Mouse (Mus musculus) forebrain, postnatal 0 days (tissue): ENCODE data around the gene Olfm1. TPM values are rescaled to one million over a fixed set of nuclear protein-coding genes. Genes with fewer than 3 reads are reported as not detected.

Experiments
- ATAC-seq: fragments of 200-750 bp; cut with Nextera tagmentation; 2 replicates; pipeline ENCODE4 v1.8.0; 2017; ENCODE audit warnings: mild to moderate bottlenecking, moderate library complexity
- DNase-seq: peaks from one replicate; pipeline ENCODE4 v3.0.0-alpha.2; 2015
- H3K27ac ChIP-seq: fragments of 300-500 bp; sonication (generic); 2 replicates; pipeline ENCODE4 v1.5.1; 2014; ENCODE audit warnings: low read depth, mild to moderate bottlenecking, antibody characterized with exemption, low read length, moderate library complexity, mixed read lengths
- H3K27me3 ChIP-seq: fragments of 300-500 bp; sonication (generic); 2 replicates; pipeline ENCODE4 v1.6.1; 2014; ENCODE audit warnings: mild to moderate bottlenecking, low read length, mixed read lengths; ENCODE audit not compliant: insufficient read depth
- H3K36me3 ChIP-seq: fragments of 300-500 bp; sonication (generic); 2 replicates; pipeline ENCODE4 v1.6.1; 2014; ENCODE audit warnings: mild to moderate bottlenecking, moderate library complexity; ENCODE audit not compliant: insufficient read depth
- H3K4me1 ChIP-seq: fragments of 300-500 bp; sonication (generic); 2 replicates; pipeline ENCODE4 v1.6.1; 2014; ENCODE audit warnings: antibody characterized with exemption; ENCODE audit not compliant: insufficient read depth
- H3K4me2 ChIP-seq: fragments of 300-500 bp; sonication (generic); 2 replicates; pipeline ENCODE4 v1.6.1; 2014; ENCODE audit warnings: low read depth, mild to moderate bottlenecking, moderate library complexity
- H3K4me3 ChIP-seq: fragments of 300-500 bp; sonication (generic); 2 replicates; pipeline ENCODE4 v1.5.1; 2014; ENCODE audit warnings: low read depth, low read length, mixed read lengths
- H3K9ac ChIP-seq: fragments of 300-500 bp; sonication (generic); 2 replicates; pipeline ENCODE4 v1.6.1; 2014; ENCODE audit warnings: mild to moderate bottlenecking
- H3K9me3 ChIP-seq: fragments of 300-500 bp; sonication (generic); 2 replicates; pipeline ENCODE4 v1.6.1; 2016; ENCODE audit warnings: low read length
- CTCF ChIP-seq: sonication (generic); IDR thresholded peaks from 2 replicates; pipeline ENCODE4 v1.5.1; 2016; ENCODE audit warnings: antibody characterized with exemption, control low read depth, low read depth
- WGBS: fragments of 180-500 bp; shearing (Covaris S2); extraction: QIAGEN DNeasy Blood & Tissue Kit; methylation state at CpG from one replicate; pipeline ENCODE4 v1.1.7; 2014; 5-methylcytosine and 5-hydroxymethylcytosine counted together
- polyA plus RNA-seq: library from polyadenylated mRNA; unstranded; fragments of >200 nt; fragmentation: Nextera tagmentation; extraction: Ambion mirVana; gene quantifications from 2 replicates; pipeline ENCODE4 v1.2.1, GENCODE M21; 2015
- total RNA-seq: library from RNA; depleted of rRNA; stranded (reverse); fragments of >200 nt; gene quantifications from 2 replicates; pipeline ENCODE4 v1.2.3, GENCODE M21; 2014

Gene Olfm1
- total and polyA plus RNA-seq, 2 experiments from 2014 or later, result 344 to 444 TPM

DNA sequence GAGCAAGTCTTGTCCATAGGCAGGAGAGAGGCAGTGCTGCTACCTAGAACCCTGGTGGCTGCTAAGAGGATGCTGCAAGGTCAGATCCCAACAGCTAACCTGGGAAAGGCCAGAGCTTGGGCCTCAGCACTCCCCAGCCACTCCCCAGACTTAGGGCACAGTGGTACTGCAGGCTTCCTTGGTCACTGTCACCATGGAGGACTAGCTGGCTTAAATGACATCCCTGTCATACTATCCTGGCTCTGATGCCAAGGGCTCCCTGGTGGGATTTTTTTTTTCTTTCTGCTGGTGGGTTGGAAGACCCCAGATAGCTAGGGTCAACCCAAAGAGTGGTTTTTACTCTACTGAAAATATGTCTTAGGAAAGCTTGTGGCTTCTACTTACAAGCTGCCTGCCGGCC lies 25.0 kb downstream of the Olfm1 start:
- Histone ChIP-seq H3K9ac (no peak overlapping the region), H3K27me3 (no peaks in the 10 kb centered on the region), H3K9me3 (no peaks in the 10 kb centered on the region), H3K4me3 (no peak overlapping the region), H3K4me1 (no peaks in the 10 kb centered on the region), H3K27ac (no peak overlapping the region), H3K36me3 (peaks cover 63% of the 10 kb centered on the region), H3K4me2 (no peak overlapping the region)
- TF ChIP-seq CTCF, result no peak
- DNase-seq (no peak), ATAC-seq (no peak)
- WGBS, result 92% methylated on average over 1 of the region's 1 CpGs

DNA sequence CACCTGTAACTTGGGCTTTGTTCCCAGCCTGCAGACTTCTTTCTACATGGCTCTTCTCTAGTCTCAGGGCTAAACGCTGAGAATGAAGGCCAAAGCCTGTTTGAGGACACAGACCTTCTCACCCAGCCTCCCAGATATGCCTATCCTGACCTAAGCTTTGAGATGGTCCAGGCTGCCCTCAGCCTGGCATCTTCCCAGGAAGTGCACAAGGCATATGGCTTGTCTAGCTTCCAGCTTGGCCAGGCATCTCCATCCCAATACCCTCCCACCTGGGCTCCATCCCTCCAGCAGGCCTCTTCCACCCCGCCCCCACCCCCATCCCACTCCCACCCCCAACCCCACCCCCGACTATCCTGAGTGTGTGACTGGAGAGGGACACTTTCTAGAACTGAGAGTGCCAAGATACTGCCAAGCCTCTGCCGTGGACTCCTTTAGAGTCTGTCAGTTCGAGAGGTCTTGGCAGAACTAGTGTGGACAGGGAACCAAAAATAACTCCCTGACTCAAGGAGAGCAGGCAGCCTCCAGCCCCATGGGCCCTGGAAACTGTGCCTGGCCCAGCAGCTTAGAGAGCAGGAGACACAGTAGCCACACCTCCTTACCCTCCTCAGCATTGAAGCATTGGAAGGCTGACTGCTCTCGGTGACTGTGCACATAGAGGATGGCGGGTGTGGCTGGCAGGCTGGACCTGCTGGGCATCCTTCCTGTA lies 26.0 kb downstream of the Olfm1 start:
- Histone ChIP-seq H3K36me3 (peaks cover 61% of the 10 kb centered on the region), H3K4me2 (no peak overlapping the region), H3K27me3 (no peaks in the 10 kb centered on the region), H3K9ac (no peak overlapping the region), H3K9me3 (no peaks in the 10 kb centered on the region), H3K4me3 (no peak overlapping the region), H3K27ac (no peak overlapping the region), H3K4me1 (no peaks in the 10 kb centered on the region)
- TF ChIP-seq CTCF, result no peak
- DNase-seq, result no peak
- 63% methylated on average over 7 of the region's 7 CpGs for WGBS
- no peak for ATAC-seq

DNA sequence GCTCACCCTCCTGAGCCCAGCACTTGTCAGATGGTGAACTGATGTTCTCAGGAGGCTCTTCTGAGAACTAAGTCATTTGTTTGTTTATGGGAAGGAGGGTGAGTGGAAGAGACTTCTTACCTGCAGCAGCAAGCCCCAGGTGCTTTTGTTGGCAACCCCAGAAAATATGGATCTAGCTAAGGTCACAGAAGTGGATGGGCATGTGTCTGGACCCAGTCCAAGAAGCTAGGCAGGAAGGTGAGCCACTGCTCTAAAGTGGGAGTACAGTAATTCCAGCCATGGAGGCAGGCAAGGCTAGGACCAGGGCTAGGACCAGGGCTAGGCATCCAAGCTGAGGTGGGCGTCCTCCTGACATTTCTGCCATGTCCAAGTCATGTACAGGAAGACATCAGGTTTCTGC lies 26.8 kb downstream of the Olfm1 start:
- TF ChIP-seq CTCF, result no peak
- Histone ChIP-seq H3K27ac (no peak overlapping the region), H3K27me3 (no peaks in the 10 kb centered on the region), H3K9me3 (no peaks in the 10 kb centered on the region), H3K4me3 (no peak overlapping the region), H3K36me3 (peaks cover 58% of the 10 kb centered on the region), H3K4me2 (no peak overlapping the region), H3K4me1 (no peaks in the 10 kb centered on the region), H3K9ac (no peak overlapping the region)
- ATAC-seq (no peak), DNase-seq (no peak)
- 84% methylated on average over 1 of the region's 1 CpGs for WGBS

DNA sequence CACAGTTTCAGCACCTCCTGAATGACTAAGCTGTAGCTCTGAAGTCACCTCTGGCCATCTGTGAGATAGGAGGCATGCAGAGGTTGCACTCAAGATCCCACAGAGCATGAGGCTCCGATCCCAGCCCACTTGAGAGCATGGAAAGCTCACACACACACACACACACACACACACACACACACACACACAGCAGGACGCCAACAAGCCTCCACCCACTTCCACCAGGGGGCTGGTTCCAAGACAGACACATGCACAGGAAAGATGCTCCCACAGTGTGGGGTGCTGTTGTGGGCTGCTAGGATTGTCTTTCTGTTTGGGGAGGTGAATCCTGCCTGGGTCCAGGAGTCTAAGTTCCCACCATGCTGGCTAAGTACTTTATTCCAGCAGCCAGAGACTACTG lies 29.0 kb downstream of the Olfm1 start:
- H3K27me3 ChIP-seq, result no peaks in the 10 kb centered on the region
- H3K4me3 ChIP-seq, result no peak overlapping the region
- H3K9ac ChIP-seq, result no peak overlapping the region
- no peak overlapping the region for H3K4me2 ChIP-seq
- ATAC-seq, result no peak
- H3K4me1 ChIP-seq, result no peaks in the 10 kb centered on the region
- peaks cover 36% of the 10 kb centered on the region for H3K36me3 ChIP-seq
- no peaks in the 10 kb centered on the region for H3K9me3 ChIP-seq
- WGBS, result 75% methylated on average over 2 of the region's 2 CpGs
- H3K27ac ChIP-seq, result no peak overlapping the region
- TF ChIP-seq CTCF, result peak; percentile 15; the same call in 1 of the 2 replicates
- DNase-seq, result no peak

DNA sequence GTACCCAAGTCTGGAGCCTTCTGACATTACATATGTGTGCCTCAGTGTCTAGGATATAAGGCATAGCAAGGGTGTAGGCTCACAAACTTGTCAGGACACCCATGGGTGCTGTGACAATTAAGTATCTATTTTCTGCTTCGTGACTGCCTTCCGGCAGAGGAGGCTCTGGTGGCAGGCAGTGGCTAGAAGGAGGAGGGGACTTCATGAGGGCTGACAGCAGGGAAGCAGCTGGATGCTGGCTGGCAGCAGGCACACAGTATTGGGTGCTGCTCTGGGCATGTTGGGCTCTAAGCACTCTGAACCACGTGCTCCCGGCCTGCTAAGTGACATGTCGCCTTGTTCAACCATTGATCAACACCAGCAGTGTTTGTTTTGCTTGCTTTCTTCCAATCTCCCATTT lies 32.0 kb downstream of the Olfm1 start:
- H3K27me3 ChIP-seq, result no peaks in the 10 kb centered on the region
- no peak overlapping the region for H3K4me3 ChIP-seq
- H3K9ac ChIP-seq, result no peak overlapping the region
- no peaks in the 10 kb centered on the region for H3K9me3 ChIP-seq
- ATAC-seq, result peak; percentile 49; the same call in 1 of the 2 replicates
- TF ChIP-seq CTCF, result no peak
- no peak overlapping the region for H3K27ac ChIP-seq
- 64% methylated on average over 5 of the region's 5 CpGs for whole genome bisulfite sequencing
- H3K4me1 ChIP-seq, result peaks cover 8% of the 10 kb centered on the region; the same call in 1 of the 2 replicates
- peaks cover 23% of the 10 kb centered on the region for H3K36me3 ChIP-seq
- no peak overlapping the region for H3K4me2 ChIP-seq
- no peak for DNase-seq

DNA sequence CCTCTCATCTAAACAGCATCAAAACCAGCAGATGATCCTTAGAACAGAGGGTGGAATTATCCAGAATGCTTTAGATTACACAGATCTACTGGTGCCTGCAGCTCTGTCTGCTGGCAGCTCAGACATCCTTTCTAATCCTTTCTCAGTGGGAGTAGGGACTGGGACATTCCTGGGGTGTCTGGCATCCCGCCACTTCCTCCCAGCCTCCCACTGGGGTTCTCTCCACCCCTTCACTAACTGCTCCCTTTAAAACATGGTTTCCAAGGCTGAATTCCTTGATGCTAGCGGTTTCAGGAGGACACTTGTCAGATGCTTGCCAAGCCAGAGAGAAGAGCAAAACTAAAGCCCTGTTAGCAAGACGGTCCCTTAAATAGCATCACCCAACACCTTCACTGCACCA lies 33.1 kb downstream of the Olfm1 start:
- Histone ChIP-seq H3K27ac (no peak overlapping the region), H3K4me1 (peaks cover 8% of the 10 kb centered on the region; the same call in 1 of the 2 replicates), H3K36me3 (peaks cover 32% of the 10 kb centered on the region), H3K4me3 (no peak overlapping the region), H3K4me2 (no peak overlapping the region), H3K27me3 (no peaks in the 10 kb centered on the region), H3K9ac (no peak overlapping the region), H3K9me3 (no peaks in the 10 kb centered on the region)
- DNase-seq (no peak), ATAC-seq (no peak)
- no peak for TF ChIP-seq CTCF
- WGBS, result 42% methylated on average over 3 of the region's 3 CpGs

DNA sequence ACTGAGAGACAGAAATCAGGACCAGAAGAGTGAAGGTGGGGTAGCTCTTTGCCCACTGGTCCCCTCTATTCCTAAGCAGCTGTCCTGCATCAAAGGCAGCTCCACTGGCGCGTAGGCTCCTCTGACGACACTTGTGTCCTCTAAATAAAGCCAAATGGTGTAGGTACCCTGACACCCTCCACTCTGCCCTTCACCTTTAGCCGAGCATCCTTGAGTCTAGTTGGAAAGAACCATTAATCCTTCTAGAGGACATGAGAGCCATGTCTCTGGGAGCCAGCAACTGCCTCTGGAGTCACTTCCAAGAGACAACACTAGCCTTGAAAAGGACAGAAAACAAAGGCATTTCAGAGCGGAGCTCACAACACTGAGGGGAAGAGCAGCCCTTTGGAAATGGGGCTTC lies 34.2 kb downstream of the Olfm1 start:
- H3K4me1 ChIP-seq, result peaks cover 8% of the 10 kb centered on the region; the same call in 1 of the 2 replicates
- WGBS, result 66% methylated on average over 5 of the region's 5 CpGs
- H3K9me3 ChIP-seq, result no peaks in the 10 kb centered on the region
- no peak overlapping the region for H3K27ac ChIP-seq
- H3K27me3 ChIP-seq, result no peaks in the 10 kb centered on the region
- no peak for TF ChIP-seq CTCF
- H3K36me3 ChIP-seq, result peaks cover 37% of the 10 kb centered on the region
- H3K4me2 ChIP-seq, result no peak overlapping the region
- no peak overlapping the region for H3K4me3 ChIP-seq
- no peak overlapping the region for H3K9ac ChIP-seq
- DNase-seq, result no peak
- no peak for ATAC-seq
